Mouse (Mus musculus) large intestine, adult 2 months (tissue): ENCODE measurements at regions not wholly inside any gene's neighbourhood (a gene's known extent, or its start where the extent isn't known, plus 50 kb on each side); places are given as distances from the start of the nearest gene placed in this dataset.
"Not testable (repeated sequence)": the region's sequence is repeated elsewhere in the genome, so short reads cannot be mapped to it uniquely, and the experiment has no call there.

Experiments
- DNase-seq: peaks from one replicate; pipeline ENCODE4 v3.0.0-alpha.2; 2012; ENCODE audit warnings: low read depth, low spot score
- WGBS: fragments of 180-500 bp; shearing (Covaris S2); methylation state at CpG from one replicate; pipeline ENCODE4 v1.1.7; 2018; 5-methylcytosine and 5-hydroxymethylcytosine counted together

DNA sequence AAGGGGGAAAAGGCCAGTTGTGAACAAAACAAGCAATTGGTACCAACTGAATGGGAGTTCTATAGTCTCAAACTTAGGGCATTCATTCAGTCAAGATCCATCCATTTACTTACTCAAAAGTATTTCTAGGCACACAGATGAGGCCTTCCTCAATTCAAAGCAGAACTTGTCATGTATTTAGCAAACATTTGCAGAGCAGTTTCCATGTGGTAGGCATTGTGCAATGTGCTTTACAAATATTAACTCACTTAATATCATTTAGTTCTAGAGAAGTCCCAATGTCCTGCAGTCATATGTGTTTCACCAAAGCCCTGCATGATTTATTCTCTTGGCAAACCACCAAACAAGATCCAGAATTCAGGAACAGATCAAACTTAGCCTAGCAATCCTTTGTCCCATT, 148.8 kb upstream of the Rps6ka3 start:
- no peak for DNase-seq

DNA sequence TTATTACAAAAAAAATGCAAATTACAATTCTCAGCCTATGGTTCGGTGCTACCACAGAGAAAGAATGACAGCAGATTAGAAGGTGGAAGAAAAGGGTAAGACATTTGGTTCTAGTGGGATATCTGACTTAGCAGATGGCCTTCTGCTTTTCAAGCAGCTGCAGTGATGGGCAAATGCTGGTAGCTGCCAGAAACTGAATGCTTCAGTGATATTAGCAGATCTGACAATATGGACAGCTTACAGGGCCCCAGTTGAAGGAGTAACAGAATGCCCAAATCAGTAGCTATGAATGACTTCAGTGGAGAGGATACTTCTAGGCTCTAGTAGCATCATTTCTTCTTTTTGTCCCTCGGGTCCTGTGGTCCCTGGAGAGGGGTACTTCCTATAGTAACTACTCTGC, 143.9 kb upstream of the Rps6ka3 start:
- WGBS, result 67% methylated on average over 2 of the region's 2 CpGs
- no peak for DNase-seq

DNA sequence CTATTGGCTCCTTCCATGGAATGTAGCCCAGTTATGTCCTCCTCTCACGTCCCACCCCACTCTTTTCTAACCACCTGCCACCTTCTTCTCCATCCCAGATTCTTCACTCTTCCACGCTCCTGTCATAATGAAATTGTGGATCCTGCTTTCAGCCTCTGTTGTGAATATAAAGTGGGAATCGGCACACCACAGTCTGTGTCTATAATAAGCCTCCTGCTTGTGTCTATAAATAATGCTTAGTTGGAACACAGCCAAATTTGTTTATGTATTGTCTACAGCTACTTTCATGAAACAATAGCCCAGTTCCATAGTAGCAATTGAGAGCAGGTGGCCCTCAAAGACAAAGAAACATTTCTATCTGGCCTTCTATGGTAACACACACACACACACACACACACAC, 137.5 kb upstream of the Rps6ka3 start:
- WGBS, result 68% methylated on average over 3 of the region's 3 CpGs
- DNase-seq, result no peak

DNA sequence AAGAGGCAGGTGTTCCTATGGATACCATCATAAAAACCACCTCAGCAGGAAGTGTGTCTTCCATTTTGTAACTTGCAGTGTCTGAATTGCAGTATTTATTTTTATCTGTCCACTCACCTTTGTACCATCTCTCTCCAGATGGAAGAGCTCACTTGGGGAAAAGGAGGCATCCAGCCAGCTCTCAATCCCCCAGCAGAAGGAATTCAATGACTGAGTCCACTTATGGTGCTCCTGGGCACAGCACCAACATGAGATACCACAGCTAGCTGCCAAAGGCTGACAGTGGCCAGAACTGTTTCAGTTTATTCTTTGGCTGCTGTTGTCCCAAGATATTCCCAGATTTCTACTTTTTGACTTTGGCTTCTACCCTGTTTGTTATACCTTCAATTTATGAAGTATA, 136.6 kb upstream of the Rps6ka3 start:
- DNase-seq, result no peak

DNA sequence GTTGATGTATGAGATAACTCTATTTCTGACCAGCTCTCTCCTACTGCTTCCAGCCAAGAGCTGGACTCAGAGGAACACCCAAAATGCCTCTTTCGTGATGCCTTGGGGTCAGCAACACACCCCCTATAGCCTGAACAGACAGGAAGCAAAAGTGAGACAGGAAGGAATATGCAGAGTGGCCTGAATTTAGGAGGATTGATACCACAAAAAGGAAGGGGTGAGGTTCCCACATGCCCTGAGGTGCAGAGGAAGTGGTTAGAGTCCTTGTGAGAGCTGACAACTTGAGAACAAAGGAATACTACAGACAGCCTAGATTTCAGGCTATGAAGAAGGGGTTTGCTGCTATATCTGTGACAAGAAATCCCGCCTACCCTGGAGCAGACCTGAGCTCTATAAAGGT, 129.6 kb upstream of the Rps6ka3 start:
- no peak for DNase-seq

DNA sequence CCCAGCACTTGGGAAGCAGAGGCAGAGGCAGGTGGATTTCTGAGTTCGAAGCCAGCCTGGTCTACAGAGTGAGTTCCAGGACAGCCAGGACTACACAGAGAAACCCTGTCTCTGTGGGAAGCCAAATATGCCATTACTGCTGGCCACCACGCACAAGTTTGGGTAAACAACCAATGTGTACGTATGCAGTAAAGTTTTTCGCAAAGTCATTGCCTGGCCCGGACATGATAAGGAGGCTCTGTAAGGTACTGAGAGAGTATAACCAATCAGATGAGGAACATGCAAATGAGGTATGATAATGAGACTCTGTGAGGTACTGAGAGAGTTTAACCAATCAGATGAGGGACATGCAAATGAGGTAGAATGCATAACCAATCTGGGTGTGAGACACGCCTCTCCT, 99.5 kb upstream of the Rps6ka3 start:
- WGBS, result 83% methylated on average over 6 of the region's 6 CpGs

More for the DNA sequence above, 129.6 kb upstream of the Rps6ka3 start:
- WGBS, result 83% methylated on average over 2 of the region's 2 CpGs

DNA sequence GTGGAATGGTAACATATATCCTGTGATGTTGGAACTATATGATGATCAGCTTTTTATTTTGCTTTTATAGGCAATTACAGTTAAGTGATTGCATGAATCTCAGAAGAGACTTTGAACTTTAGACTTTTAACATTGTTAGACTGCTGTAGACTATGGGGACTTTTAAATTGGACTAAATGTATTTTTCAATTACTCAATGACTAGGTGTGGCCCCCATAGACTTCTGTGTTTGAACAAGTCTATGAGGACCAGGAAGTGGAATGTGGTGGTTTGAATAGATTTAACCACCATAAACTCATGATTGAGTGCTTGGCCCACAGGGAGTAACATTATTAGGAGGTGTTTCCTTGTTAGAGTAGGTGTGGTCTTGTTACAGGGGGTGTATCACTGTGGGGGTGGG, 93.9 kb upstream of the Rps6ka3 start:
- peak; percentile 35 for DNase-seq

More for the DNA sequence above, 99.5 kb upstream of the Rps6ka3 start:
- not testable (repeated sequence) for DNase-seq

DNA sequence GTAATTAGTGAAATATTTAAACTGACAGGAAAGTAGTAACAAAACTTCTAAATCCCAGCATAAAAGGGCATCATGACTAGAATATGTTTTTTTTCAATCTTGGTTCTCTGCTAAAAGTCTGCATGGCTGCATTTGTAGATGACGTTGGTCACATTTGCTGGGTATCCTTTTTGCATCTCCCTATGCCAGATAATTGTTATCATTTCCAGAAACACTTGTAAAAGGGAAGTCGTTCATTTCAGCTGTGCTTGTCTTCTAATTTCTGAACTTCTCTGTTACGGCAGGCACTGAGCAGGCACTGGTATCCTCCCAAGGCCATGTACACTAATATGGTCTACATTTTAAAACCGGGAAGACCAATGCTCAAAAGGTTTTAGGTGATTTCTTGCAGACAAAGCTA, 69.6 kb upstream of the Rps6ka3 start:
- 63% methylated on average over 4 of the region's 4 CpGs for WGBS
- DNase-seq, result no peak

DNA sequence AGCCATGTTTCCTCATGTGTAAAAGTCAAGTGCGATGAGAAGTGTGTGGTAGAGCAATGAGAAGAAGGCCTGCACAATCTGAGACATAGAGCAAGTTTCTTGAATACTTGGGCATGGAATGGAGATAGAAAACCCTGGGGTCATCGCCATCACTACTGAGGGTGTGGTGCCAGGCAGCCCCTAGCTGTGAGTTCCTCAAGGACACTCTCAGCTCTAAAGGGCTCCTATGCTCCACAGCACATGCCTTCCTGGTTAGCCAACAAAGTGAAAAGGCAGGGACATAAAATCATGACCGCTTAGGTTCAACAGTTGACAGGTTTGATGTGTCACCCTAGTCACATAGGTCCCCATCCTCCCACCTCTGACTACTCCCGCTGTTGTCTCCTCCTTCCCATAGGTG, 66.8 kb upstream of the Rps6ka3 start:
- DNase-seq, result no peak
- WGBS, result 50% methylated on average over 4 of the region's 4 CpGs

DNA sequence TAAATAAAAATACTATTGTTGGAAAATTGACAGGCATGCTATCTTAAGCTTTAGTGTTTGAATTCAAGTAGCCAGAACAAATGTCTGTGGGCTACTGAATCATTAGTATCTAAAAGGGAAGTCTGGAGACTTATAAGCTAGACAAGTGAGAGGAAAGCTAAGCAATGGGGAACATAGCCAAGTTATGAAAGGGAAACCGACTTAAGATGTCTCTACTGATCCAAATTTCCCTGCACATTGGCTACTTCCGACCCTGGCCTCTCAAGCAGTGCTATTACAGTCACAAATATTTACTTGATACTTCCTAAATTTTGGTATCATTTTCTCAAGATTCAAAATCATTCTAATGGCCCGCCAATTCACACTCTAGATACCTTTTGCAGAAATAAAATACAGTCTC, 65.4 kb upstream of the Rps6ka3 start:
- WGBS, result 60% methylated on average over 3 of the region's 3 CpGs
- DNase-seq, result no peak

DNA sequence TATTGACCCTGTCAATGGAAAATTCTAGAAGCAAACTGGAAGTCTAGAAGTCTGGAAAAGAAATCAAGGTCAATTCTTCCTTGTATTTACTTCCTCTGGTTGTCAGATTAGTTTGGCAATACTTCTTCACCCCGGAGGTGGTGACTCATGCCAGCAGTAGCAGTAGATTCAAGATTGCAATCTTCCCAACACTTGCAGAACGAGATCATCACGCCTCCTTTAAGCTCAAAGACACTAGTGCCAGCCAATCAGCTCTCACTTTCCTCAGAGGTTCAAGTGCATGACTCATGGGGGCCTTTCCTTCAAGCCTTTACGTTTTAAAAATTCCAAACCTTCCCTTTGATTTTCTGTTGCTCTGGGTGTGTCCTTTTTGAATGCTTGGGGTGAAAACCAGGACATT, 64.9 kb upstream of the Rps6ka3 start:
- DNase-seq, result no peak
- 26% methylated on average over 4 of the region's 4 CpGs for WGBS

DNA sequence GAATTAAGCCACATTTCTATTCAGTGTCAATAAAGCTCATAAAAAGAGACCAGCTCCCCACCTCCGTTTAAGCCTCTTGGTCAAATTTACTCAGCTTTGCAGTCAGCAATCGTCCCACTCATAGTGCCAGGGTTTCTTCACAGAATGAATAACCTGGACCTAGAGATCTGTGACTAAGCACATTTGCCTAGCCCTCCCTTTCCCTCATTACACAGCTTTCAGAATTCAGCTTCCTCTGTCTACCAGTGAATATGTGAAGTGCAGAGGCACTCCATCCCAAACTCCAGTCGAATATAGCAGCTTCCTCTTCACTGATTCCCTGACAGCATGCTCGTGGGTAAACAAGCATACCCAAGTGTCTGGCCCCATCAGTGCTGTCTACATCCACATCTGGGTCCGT, 54.3 kb upstream of the Rps6ka3 start:
- DNase-seq, result no peak
- WGBS, result 19% methylated on average over 5 of the region's 5 CpGs

DNA sequence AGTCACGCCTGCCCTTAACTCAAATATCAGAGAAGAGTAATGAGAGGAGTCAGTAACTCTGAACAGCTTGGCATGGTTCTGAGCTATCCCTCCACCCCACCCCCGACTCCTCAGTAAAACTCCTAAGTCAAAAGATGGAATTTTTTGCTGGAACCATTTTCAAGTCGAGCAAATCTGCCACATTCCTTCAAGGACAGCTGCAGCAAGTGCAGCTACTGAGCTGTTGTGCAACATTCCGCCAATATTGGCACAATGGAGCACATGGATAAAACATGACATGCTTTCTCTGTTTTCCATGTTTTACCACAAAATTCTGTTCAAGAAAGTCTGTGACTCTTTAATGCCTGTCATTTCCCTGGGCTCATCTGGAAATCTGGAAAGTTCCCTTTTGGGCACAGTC, 53.1 kb upstream of the Rps6ka3 start:
- 62% methylated on average over 4 of the region's 4 CpGs for WGBS
- DNase-seq, result no peak

DNA sequence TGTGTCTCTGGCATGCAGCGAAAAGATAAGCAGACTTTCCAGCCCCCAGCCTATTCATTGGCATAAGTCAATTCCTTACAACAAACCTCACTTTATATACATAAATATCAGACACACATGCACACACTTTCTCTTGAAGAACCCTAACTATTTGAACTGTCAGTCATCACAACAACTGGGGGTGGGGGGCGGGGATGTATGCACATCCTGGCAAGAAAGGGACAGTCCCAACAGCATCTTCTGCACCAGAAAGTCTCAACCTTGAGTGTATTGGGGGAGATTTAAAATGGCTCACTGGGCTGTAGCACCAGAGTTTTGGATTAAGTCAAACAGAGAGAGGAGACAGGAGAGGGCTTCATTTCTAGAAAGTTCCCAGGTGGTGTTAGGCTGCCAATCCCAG, 50.4 kb upstream of the Rps6ka3 start:
- WGBS, result 89% methylated on average over 2 of the region's 2 CpGs
- DNase-seq, result no peak
